Comparison of ENCODE assay signal across 19 mouse cellular contexts in the genomic region with DNA sequence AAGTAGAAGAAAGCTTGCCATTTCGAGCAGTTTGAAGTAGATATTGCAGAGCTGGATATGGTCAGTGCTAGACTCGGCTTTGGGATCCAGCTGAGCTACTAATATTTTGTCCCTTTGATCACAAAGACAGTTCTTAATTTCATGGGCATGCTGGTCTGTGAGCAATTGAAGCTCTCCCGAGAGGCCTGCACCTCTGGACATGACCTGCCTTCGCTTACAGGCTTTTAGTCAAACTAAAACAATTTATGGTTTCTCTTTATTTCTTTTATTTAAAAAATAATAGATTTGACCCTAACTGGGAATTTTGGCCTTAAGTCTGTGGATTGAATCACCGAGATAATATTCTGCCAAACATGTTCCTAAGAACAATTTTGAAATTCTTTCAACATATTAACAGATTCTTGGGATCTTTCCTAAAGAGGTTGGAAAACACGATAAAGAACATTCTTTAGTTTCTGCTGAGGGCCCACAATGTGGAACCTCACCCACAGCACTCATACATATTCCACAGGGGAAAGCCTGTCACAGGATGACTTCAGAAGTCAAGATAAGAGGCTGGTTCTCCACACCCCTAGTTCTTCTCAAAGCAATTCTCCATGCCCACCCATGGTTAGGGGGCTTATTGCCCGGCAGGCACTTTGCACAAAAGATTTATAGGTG.
A peak's percentile ranks its signal among the peaks of the same experiment; 100 is the strongest.
DNase-seq lines count a peak whose midpoint lies in the region; ATAC-seq and TF ChIP-seq lines count a peak whose summit lies in the region.
"Had no signal": no experiment of that assay in that cellular context is flagged by ENCODE, and none has a peak within 500 bp of the region (broad histone marks: within the 10 kb centered on the region; RNA-seq: fewer than 3 reads in every experiment).

No protein-coding gene starts in this region.

- no peaks in the 10 kb centered on the region for H3K27me3 ChIP-seq in lung, postnatal 0 days (replicated peaks; ENCODE audit: insufficient read depth, low read length)
- H3K27me3 ChIP-seq: embryonic facial prominence, embryonic 12.5 days; forebrain, embryonic 12.5 days; heart, embryonic 13.5 days; hindbrain, embryonic 12.5 days had no signal

- no peaks in the 10 kb centered on the region for H3K36me3 ChIP-seq in lung, postnatal 0 days (ENCODE audit: insufficient read depth, low read length)
- H3K36me3 ChIP-seq: forebrain, embryonic 12.5 days had no signal

- peak; percentile 81 for ATAC-seq in lung, postnatal 0 days
- ATAC-seq: forebrain, embryonic 16.5 days; hindbrain, embryonic 16.5 days; inflammation-experienced regulatory T-cells, adult 6 months had no signal

- peak overlapping the region; percentile 62 for H3K27ac ChIP-seq in lung, postnatal 0 days (ENCODE audit: low read length)
- H3K27ac ChIP-seq: embryonic facial prominence, embryonic 12.5 days; forebrain, embryonic 12.5 days; heart, embryonic 13.5 days; hindbrain, embryonic 12.5 days had no signal

- peaks cover 4% of the 10 kb centered on the region; the same call in 1 of the 2 replicates for H3K4me1 ChIP-seq in lung, postnatal 0 days (ENCODE audit: insufficient read depth, low read depth, low read length)
- H3K4me1 ChIP-seq: embryonic facial prominence, embryonic 12.5 days; forebrain, embryonic 12.5 days; hindbrain, embryonic 12.5 days had no signal

- H3K4me2 ChIP-seq in lung, postnatal 0 days (replicated peaks; ENCODE audit: low read depth, low read length): no peak overlapping the region
- H3K4me2 ChIP-seq: embryonic facial prominence, embryonic 12.5 days; forebrain, embryonic 12.5 days; heart, embryonic 13.5 days; hindbrain, embryonic 12.5 days had no signal

- DNase-seq in heart, adult 11 months: peak; percentile 72
- no peak for DNase-seq in heart, adult 8-10 months (ENCODE audit: low spot score)
- peak; percentile 48 for DNase-seq in lung, postnatal 0 days (ENCODE audit: low spot score)
- DNase-seq in lung, postnatal 10 days: no peak
- DNase-seq in NIH3T3 (ENCODE audit: low read depth): peak; percentile 33
- DNase-seq in urinary bladder, postnatal 4 days (ENCODE audit: low spot score in 2 of 2): no peak
- DNase-seq: adrenal gland, adult 8-10 months; adrenal gland, postnatal 36 days; cerebellum, adult 2 months; cerebellum, postnatal 10 days; gastrocnemius, postnatal 25 days; heart, postnatal 4 days had no signal

- H3K9me3 ChIP-seq in lung, postnatal 0 days (ENCODE audit: low read length): no peaks in the 10 kb centered on the region
- H3K9me3 ChIP-seq: embryonic facial prominence, embryonic 12.5 days; forebrain, embryonic 12.5 days; heart, embryonic 13.5 days; hindbrain, embryonic 12.5 days had no signal

- 0 out of 2 replicates have a peak, but pooled peaks have one; percentile 42 for TF ChIP-seq EP300 in lung, postnatal 0 days (IDR thresholded peaks at IDR 0.05)

- H3K4me3 ChIP-seq in lung, postnatal 0 days (ENCODE audit: low read depth, low read length): no peak overlapping the region
- H3K4me3 ChIP-seq: embryonic facial prominence, embryonic 12.5 days; forebrain, embryonic 12.5 days; heart, embryonic 13.5 days; hindbrain, embryonic 12.5 days had no signal

- TF ChIP-seq CTCF in lung, postnatal 0 days (IDR thresholded peaks at IDR 0.05): no peak

- WGBS in lung, postnatal 0 days: 56% methylated on average over 7 of the region's 7 CpGs

- no peak overlapping the region for H3K9ac ChIP-seq in lung, postnatal 0 days (replicated peaks; ENCODE audit: low read depth)
- H3K9ac ChIP-seq: embryonic facial prominence, embryonic 12.5 days; forebrain, embryonic 12.5 days; heart, embryonic 13.5 days; hindbrain, embryonic 12.5 days had no signal

Comparison
In these comparisons a context has a peak if more than half of its experiments do, and no peak if none do; other contexts are left out.
1. DNase-seq: peak in heart, adult 11 months (single experiment), lung, postnatal 0 days (single experiment) and NIH3T3 (single experiment); none in heart, adult 8-10 months (single experiment), lung, postnatal 10 days (single experiment) and urinary bladder, postnatal 4 days (0 of 2).